Mouse (Mus musculus) adrenal gland, adult 8-10 months (tissue): ENCODE measurements around the gene Ddx39. TPM values are rescaled to one million over a fixed set of nuclear protein-coding genes. Genes with fewer than 3 reads are reported as not detected.
A peak's percentile ranks its signal among the peaks of the same experiment; 100 is the strongest.

ENCODE experiments used
- DNase-seq: peaks from one replicate; pipeline ENCODE4 v3.0.0; 2022
- total RNA-seq, 4 experiments: library from RNA; stranded (reverse); gene quantifications; 2 replicates each; pipeline ENCODE4 v1.2.4; 2022

Ddx39 gene
- total RNA-seq, 4 experiments from 2014 or later, result 15.4 to 28.6 (median 20.7) TPM

DNA sequence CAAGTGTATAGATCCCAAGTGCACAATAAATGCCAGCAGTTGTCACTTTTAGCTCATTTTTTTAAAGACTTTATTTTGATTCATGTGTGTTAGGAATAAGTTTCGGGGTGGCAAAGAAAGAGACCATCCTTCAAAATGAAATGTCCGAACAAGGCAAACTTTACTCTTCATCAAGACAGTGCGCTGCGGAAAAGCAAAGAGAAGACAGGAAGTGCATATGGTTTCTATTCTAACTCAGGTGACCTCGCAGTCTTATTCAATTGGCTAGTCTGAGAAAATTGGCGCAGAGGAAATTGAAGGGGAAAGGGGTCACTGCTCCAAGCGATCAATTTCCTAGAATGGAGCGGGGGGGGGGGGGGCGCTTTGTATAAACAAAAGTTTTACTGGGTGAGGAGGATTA, 15.4 kb upstream of the Ddx39 start:
- DNase-seq, result no peak

DNA sequence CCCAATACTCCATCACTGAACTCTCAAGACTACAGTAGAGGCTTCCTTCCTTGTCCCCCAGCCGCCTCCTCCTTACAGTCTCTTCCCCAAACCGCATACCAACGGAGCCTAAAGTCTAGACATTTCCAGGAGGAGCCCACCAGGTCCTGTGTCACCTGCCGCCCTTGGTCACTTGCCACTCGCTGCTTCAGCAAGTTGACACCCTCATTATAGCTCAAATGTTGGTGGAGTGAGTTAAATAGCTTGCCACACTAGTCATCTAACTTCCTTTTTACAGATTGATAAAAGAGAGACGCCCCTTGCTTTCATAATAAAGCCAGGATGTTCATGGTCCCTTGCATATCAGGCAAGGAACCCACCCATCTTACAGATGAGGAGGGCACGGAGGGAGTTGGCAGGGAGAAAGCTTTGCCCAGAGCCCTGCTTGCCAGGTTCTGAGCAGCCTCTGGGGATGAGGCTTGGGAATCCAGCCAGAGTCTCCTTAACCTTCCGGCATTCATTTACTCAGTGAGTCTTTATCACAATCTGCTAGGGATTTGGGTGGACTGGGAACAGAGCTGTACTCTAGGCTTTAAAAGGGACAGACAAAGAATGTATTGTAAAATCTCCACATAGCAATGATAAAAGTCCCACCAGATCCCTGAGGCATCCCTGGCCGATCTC, 14.4 kb upstream of the Ddx39 start:
- DNase-seq, result no peak

DNA sequence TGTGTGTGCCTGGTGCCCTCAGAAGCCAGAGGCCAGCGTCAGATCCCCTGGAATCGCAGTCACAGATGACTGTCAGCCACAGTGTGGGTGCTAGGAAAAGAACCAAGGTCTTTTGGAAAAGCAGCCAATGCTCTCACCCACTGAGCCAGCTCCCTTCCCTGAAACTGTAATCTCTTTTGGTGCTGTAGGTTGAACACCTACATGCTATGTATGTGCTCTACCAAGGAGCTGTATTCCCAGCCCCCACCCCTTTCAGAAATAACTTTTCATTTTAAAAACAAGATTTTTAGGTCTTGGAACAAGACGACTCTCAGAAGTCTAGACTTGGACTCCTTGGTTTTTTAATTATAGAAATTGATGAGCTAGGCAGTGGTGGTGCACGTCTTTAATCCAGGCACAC, 11.6 kb upstream of the Ddx39 start:
- no peak for DNase-seq

DNA sequence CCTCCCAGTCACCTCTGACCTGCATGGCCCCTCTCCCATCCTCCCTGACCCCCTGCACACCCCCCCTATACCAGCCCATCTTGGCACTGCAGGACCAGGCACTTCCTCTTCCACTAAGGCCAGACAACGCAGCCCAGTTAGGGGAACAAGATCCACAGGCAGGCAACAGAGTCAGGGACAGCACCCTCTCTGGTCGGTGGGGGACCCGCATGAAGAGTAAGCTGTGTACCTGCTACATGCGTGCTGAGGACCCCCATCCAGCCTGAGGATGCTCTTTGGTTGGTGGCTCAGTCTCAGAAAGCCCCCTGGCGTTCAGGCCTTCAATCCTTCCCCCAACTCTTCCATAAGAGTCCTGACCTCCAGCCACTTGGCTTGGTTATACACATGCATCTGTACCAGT, 8.6 kb upstream of the Ddx39 start:
- no peak for DNase-seq

DNA sequence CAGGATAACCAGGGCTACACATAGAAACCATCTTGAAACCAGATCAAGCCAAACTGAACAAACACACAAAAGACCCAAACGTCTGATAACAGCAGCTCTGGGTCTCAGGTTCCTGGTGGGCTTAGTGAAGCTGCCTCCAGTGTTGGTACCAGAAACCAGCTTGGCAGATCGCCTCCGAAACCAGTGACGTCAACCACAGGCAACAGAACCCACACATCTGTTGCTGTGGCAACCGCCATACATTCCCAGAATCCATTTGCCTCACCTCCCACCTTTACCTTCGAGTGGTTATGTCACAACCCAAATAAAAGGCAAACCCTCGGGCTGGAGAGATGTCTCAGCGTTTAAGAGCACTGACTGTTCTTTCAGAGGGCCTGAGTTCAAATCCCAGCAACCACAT, 7.4 kb upstream of the Ddx39 start:
- DNase-seq, result no peak

DNA sequence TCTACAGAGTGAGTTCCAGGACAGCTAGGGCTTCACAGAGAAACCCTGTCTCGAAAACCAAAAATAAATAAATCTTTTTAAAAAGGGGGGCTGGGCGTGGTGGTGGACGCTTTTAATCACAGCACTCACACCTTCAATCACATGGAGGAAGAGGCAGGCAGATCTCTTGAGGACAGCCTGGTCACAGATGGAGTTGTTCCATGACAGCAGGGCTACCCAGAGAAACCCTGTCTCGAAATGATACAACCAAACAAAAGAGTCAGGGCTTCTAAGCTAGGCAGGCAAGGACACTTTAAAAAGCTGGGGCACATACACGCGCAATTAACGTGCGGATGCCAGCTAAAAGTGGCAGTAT, 324 bp upstream of the Ddx39 start:
- DNase-seq, result no peak

DNA sequence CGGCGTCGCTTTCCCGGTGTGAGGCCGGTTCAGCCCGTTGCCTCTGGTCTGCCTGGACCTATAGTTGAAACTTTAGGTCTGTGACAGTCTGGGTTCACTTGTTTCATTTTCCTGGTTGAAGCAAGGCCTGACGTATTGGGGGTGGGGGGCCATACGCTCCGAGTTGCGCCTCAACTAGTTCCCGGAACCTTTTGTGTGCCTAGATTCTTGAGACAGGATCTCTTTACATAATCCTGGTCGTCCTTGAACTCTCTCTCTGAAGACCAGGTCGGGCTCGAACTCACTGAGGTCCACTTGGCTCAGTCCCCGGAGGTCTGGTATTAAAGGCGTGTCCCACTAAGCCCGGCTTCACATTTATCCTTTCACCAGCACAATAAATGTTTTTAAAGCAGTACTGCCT, 794 bp downstream of the Ddx39 start:
- DNase-seq, result no peak

DNA sequence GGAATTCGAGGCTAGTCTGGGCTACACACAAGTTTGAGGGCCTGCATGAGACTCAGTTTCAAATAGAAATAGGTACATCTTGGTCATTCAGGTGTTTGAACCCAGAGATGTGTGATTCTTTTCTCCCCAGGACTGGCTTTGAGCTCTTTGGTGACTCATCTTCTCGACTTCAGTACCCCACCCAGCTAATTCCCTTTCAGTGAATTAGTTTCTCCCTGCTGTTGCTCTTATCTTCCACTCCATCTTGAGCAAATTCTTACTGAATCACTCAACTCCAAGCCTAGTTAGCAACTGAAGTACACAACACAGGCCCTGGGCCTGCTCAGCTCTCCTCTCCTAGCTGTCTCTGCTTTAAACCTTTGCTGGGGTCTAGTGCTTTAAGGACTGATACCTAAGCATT, 1.6 kb downstream of the Ddx39 start:
- no peak for DNase-seq

DNA sequence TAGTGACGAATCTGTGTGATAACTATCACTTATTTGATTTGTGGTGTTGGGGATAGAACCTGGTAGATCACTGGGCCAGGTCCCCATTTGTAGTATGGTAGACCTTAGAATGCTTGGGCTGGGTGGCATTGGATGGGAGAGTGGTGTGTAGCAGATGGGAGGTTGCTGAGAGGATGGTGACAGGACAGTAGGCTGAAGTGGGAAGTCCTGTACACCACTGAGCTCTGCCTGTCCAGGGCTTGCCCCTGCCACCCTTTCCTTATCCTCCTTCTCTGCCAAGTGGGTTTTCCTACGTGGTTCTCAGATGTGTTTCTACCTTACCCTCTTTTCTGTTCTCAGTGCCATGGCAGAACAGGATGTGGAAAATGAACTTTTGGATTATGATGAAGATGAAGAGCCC, 4.1 kb downstream of the Ddx39 start:
- no peak for DNase-seq

DNA sequence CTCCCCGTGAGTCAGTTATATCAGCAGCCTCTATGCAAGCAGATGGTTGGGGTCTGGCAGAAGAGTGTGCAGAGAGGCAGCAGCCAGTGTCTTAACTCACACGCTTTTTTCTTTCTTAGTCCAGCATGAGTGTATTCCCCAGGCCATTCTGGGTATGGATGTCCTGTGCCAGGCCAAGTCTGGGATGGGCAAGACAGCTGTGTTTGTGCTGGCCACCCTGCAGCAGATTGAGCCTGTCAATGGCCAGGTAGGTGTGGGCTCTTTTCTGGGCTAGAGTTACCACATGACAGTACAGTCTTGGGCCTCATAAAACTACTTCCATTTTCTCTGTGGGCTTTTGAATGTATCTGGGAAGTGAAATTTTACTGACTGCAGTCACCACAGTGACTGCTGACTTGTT, 4.7 kb downstream of the Ddx39 start:
- DNase-seq, result no peak

DNA sequence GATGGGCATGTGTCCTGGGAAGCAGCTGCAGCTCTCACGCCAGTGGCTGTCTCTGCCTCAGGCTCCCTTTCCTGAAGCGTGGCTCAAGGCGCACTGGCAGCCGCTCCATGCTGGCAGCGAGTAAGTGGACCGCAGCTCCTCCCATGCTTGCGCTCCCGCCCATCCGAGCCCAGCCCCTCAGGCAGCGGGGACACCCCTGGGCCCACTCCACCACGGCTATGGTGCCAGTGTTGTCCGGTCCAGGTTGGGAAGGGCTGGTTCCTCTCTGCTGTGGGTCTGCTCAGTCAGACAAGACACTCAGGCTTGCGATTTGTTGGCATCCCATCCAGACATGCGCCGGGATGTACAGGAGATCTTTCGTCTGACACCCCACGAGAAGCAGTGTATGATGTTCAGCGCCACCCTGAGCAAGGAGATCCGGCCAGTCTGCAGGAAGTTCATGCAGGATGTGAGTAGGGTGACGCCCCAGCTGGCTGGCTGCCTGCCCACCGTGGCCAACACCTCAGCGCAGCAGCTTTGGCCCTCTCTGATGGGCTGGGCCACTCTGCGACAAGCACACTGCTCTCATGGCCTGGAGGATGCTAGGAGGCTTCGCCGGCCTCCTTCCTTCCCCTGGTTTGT, 6.5 kb downstream of the Ddx39 start:
- DNase-seq, result no peak

DNA sequence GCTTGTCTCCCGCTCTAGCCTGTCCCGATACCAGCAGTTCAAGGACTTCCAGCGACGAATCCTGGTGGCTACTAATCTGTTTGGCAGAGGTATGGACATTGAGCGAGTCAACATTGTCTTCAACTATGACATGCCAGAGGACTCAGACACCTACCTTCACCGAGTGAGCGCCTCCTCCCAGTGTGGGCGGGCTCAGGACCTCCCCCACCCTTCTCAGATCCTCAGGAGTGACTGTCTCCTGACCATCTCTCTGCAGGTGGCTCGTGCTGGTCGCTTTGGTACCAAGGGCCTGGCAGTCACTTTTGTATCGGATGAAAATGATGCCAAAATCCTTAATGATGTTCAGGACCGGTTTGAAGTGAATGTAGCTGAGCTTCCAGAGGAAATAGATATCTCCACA, 7.7 kb downstream of the Ddx39 start:
- DNase-seq, result no peak

DNA sequence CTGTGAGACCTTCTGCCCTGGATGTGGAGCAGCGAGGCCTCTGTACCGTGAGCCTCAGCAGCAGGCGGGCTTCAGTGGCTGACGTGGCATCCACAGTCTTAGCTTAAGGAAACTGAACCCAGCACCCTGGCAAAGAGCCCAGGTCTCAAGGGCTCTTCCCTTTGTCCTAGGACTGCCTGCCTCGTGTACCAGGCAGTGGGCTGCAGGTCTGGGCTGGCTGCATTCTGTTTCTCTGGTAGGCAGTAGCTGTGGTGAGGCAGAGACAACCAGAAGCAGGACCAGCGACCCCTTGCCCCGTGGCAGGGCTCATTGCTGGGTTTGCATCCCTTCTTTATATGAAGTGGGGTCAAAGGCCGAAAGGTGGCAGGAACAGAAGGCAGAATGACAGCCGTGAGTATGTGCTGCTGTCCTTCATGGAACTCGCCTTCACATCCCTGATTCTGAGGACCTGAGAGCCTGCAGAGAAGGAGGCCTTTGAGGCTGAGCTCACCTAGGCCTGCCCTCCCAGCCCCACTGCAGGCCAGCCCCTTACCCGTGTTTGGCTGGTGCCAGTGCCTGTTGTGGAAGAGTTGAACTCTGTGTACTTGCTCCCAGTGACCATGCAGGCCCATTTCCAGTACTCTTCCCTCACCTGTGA, 8.6 kb downstream of the Ddx39 start:
- DNase-seq, result no peak

DNA sequence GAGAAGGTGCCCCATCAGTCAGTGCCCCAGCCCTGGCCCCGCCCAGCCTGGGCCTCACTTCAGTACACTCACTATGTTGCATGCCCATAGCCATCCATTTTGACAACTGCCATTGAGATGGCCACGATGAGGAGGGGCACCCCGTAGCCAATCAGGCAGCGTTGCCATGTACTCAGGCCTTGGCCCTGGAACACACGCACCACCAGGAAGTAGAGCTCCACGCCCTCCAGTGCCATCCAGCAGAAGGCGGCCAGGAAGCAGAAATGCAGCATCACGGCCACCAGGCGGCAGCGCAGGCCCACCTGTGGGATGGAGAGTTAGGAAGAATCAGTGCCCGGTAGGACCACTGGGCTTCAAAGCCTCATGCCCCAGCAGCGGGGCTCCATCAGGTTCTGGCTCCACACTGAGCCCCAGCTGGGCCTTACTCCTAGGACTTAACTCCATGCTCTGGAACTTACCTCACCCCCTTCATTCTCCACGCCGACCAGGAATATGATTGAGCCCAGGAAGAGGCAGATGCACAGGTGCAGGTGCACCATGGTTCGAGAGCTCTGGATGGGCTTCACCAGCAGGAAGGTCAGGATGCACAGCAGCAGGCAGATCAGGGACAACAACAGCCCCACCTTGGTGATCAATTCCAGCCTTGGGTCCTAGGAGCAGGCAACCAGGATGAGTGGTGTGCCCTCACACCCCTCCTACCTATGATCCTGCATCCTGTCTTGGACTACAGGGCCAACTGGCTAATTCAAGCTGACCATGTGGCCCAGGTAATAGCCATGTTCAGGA, 9.9 kb downstream of the Ddx39 start:
- DNase-seq, result peak; percentile 95

DNA sequence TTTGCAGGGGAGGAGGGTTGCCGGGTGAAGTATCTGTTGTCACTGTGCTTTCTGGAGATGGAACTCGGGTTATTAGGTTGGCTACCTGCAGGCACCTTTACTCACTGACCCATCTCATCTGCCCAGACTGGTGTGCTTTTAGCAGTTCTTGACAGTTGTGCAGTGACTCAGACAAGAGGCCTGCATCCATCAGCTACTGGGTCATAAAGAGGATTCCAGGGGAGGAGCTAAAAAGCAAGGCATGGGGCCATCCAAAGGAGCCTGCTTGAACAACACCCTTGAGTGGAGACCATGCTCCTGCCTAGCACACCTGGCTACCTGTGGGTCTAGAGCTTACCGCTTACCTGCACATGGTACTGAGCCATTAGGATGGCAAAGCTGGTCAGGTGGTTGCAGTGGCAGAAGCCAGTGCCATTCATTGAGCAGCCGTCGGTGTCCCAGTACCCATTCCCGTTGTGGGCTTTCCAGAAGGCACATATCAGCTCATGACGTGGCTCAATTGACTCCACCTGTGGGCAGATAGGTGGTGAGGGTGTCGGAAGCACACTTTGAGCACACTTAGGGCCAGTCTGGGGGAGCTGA, 10.6 kb downstream of the Ddx39 start:
- DNase-seq, result no peak

DNA sequence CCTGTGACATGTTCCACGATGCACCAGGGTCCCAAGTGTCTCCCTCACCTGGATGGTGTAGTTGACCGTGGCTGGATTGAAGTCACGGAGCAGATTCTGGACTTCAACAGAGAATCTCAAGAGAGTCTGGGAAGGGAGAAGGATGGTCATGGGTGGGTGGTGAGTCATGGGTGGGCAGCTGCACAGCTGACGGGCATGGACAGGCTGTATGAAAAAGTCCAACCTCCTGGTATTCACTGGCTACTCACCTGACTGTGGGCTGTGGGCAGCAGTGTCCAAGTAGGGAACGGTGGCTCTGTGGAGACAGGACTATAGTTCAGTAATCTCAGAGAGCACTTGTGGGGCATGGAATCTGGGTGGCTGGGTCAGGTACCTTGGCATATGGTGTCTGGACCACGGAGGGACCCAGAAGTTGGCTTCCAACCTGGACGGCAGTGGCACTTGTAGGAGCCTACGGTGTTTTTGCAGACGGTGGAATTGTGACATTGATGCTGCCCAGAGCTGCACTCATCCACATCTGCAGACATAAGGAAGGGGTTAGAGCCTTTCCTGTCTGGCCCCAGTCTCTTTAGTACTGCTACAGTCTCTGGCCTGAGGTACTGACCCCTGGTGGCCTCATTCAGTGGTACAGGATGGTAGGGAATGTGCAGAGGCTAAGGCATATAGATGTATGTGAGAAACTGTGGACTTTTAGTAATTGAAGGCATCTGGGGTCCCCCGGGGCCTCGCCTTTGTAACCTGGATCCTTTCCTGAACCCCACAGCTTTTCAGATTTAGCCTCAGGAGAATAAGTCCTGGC, 14.2 kb downstream of the Ddx39 start:
- DNase-seq, result no peak

DNA sequence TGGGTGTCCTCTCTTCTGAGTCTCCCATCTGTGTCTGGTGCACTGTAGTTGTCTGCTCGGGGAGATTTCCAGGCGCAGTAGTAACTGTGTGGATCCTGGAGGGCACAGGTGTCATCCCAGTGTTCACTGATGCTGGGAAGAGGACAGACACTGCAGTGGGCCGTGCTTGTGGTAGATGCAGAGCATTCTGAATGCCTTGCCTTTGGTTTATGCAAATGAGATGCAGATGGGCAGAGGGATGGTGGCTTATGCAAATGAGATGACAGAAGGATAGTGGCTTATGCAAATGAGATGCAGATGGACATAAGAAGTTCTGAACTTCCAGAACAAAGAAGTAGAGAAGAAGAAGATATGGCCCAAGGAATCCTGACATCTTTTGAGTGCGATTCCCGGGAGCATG, 16.9 kb downstream of the Ddx39 start:
- DNase-seq, result no peak

DNA sequence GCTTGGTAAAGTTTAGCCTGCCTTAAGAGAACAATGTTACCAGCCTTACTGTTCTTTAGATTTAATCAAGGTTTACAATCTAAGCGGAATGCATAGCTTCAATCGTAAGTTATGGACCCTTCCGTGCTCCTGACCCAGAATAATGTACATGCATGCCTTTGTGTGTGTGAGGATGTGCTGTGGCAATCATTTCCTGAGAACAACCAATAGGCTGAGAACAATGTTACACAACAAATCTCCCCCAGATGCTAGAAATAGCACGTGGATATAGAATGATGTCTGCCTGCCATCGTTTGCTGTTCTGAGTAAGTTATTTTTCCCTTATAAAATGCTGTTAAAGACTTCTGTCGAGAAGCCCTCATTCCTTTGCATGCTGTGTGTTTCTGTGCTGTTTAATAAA, 17.9 kb downstream of the Ddx39 start:
- DNase-seq, result no peak

DNA sequence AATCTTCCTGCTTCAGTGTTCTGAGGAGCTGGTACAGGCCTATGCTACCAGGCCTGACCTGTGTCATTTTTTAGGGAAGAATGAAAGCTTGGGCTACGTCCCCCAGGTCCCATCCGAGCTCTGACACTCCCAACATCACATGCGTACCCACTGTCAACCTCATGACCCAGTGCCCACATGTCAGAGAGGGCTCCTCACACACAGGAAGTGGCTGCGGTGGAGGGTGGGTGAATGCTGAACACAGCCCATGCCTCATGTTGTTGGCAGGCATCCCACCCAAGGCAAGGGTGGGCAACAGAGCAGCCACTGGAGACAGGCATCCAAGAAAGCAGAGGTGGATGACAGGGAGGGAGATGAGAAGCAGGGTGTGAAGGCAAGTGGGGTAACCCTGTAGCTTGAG, 21.7 kb downstream of the Ddx39 start:
- no peak for DNase-seq

DNA sequence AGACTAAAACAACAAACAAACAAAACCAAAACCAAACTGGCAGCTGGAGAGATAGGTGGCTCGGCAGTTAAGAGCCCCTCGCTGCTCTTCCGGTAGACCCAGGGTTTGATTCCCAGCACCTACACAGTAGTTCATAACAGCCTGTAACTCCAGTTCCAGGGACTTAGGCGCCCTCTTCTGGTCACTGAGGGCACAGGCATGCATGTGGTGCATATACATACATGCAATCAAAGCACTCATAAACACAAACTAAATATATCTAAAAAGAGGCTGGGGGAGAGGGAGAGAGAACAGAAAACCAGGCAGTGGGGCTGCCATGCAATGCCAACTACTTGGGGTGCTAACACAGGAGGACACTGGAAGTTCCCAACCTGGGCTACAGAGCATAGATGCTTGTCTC, 22.4 kb downstream of the Ddx39 start:
- no peak for DNase-seq

DNA sequence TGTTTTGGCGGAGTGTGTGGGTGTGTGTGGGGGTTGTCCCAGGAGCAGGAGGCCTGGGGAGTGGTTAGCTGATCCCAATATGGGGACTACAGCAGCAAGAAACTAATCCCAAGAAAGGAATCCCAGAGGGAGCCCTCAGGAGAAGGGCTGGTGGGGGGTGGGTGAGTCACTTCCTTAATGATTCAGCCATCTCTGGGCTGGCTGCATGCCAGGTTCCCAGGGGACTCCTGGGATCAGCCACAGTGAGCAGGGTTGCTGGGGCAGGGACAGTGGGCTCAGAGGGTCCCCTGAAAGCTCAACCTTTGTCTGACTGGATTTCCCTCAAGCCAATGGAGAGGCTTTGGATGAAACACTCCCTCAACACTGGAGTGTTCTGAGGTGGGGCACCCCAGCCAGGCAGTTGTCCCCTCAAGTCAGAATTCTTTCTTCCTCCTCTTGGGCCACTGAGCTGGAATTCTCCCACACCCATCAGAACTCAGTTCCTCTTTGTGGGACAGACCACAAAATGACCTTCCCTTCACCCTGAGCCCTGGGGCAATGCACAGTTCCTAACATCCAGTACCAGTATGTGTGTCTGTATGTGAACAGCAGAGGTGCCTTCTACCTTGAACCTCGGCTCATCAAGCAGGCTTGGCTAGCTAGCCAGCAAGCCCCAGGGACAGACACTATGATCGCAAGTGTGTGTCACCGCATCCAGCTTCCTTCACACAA, 23.0 kb downstream of the Ddx39 start:
- no peak for DNase-seq
